Mouse (Mus musculus): Measurements from ENCODE around the gene Asb2.

Gene Asb2

GRCm38 (mm10) chr12:103327107-103327506 is 28.7 kb downstream of the Asb2 start:
- in situ Hi-C loops (cut with MboI, MseI) = loop anchor here (25.0 kb wide), 3 partner anchors 590 to 1710 kb away; partner anchors contain the start of genes Atxn3 (in 1 of the 2), Glrx5 (in 1 of the 2), Moap1 (in 1 of the 2) and Tmem251 (in 1 of the 2)

- in situ Hi-C loops (cut with MboI, MseI) = loop anchor here (25.0 kb wide), 3 partner anchors 589 to 1711 kb away; partner anchors contain the start of genes Atxn3 (in 1 of the 2), Glrx5 (in 1 of the 2), Moap1 (in 1 of the 2) and Tmem251 (in 1 of the 2)
These were observed 29.2 kb downstream of the Asb2 start for GRCm38 (mm10) chr12:103326569-103326968.

- in situ Hi-C loops (cut with MboI, MseI) = loop anchor here (25.0 kb wide), 3 partner anchors 588 to 1712 kb away; partner anchors contain the start of genes Atxn3 (in 1 of the 2), Glrx5 (in 1 of the 2), Moap1 (in 1 of the 2) and Tmem251 (in 1 of the 2)
These were observed 30.5 kb downstream of the Asb2 start for GRCm38 (mm10) chr12:103325156-103325857.

GRCm38 (mm10) chr12:103322801-103323200 is 33.0 kb downstream of the Asb2 start:
- in situ Hi-C loops (cut with MboI, MseI) = loop anchor here in 1 of 2 experiments (5.0 kb wide), 1 partner anchor 44 kb away; no protein-coding TSS in a partner anchor

- in situ Hi-C loops (cut with MboI, MseI) = loop anchor here in 1 of 2 experiments (10.0 kb wide), 1 partner anchor 679 kb away; no protein-coding TSS in a partner anchor
These were observed 39.8 kb downstream of the Asb2 start for GRCm38 (mm10) chr12:103315831-103316545.

GRCm38 (mm10) chr12:103314640-103315361 is 41.0 kb downstream of the Asb2 start:
- in situ Hi-C loops (cut with MboI, MseI) = loop anchor here in 1 of 2 experiments (10.0 kb wide), 1 partner anchor 680 kb away; no protein-coding TSS in a partner anchor

GRCm38 (mm10) chr12:103313871-103314639 is 41.7 kb downstream of the Asb2 start:
- in situ Hi-C loops (cut with MboI, MseI) = loop anchor here in 1 of 2 experiments (10.0 kb wide), 1 partner anchor 681 kb away; no protein-coding TSS in a partner anchor

GRCm38 (mm10) chr12:103313274-103313673 is 42.5 kb downstream of the Asb2 start:
- in situ Hi-C loops (cut with MboI, MseI) = loop anchor here in 1 of 2 experiments (10.0 kb wide), 1 partner anchor 682 kb away; no protein-coding TSS in a partner anchor

GRCm38 (mm10) chr12:103311921-103312320 is 43.9 kb downstream of the Asb2 start:
- in situ Hi-C loops (cut with MboI, MseI) = loop anchor here in 1 of 2 experiments (10.0 kb wide), 1 partner anchor 683 kb away; no protein-coding TSS in a partner anchor

GRCm38 (mm10) chr12:103310744-103311267 is 45.0 kb downstream of the Asb2 start, which contains the start of gene Fam181a:
Gene Fam181a (plus strand): TSS chr12:103310975.
- in situ Hi-C loops (cut with MboI, MseI) = loop anchor here in 1 of 2 experiments (10.0 kb wide), 1 partner anchor 684 kb away; no protein-coding TSS in a partner anchor

GRCm38 (mm10) chr12:103306720-103307119 is 49.1 kb downstream of the Asb2 start:
- in situ Hi-C loops (cut with MboI, MseI) = loop anchor here (5.0 kb wide), 1 partner anchor 164 kb away; no protein-coding TSS in a partner anchor

- in situ Hi-C loops (cut with MboI, MseI) = loop anchor here (5.0 kb wide), 1 partner anchor 164 kb away; no protein-coding TSS in a partner anchor
These were observed 49.6 kb downstream of the Asb2 start for GRCm38 (mm10) chr12:103306224-103306623.

GRCm38 (mm10) chr12:103302960-103303359 is 52.8 kb downstream of the Asb2 start:
- in situ Hi-C loops (cut with MboI, MseI) = no loop called here

GRCm38 (mm10) chr12:103301645-103302044 is 54.2 kb downstream of the Asb2 start:
- in situ Hi-C loops (cut with MboI, MseI) = no loop called here

- in situ Hi-C loops (cut with MboI, MseI) = no loop called here
These were observed 55.3 kb downstream of the Asb2 start for GRCm38 (mm10) chr12:103300493-103300892.

GRCm38 (mm10) chr12:103296292-103296691 is 59.5 kb downstream of the Asb2 start:
- in situ Hi-C loops (cut with MboI, MseI) = no loop called here

GRCm38 (mm10) chr12:103292366-103292765 is 63.4 kb downstream of the Asb2 start:
- in situ Hi-C loops (cut with MboI, MseI) = no loop called here

GRCm38 (mm10) chr12:103287276-103287675 is 68.5 kb downstream of the Asb2 start:
- in situ Hi-C loops (cut with MboI, MseI) = no loop called here

GRCm38 (mm10) chr12:103283411-103283810 is 72.4 kb downstream of the Asb2 start:
- in situ Hi-C loops (cut with MboI, MseI) = no loop called here

GRCm38 (mm10) chr12:103282936-103283335 is 72.9 kb downstream of the Asb2 start:
- in situ Hi-C loops (cut with MboI, MseI) = no loop called here

Data from T-helper 17 cell (primary cell).